ENCODE assay signal across 9 mouse cellular contexts in genomic region chr2:160700271-160700670, GRCm38 (mm10). TPM values are rescaled to one million over a fixed set of nuclear protein-coding genes. Genes with fewer than 3 reads are reported as not detected.
A peak's percentile ranks its signal among the peaks of the same experiment; 100 is the strongest.
DNase-seq lines count a peak whose midpoint lies in the region; ATAC-seq lines count a peak whose summit lies in the region.
"Had no signal": no experiment of that assay in that cellular context is flagged by ENCODE, and none has a peak within 500 bp of the region (broad histone marks: within the 10 kb centered on the region; RNA-seq: fewer than 3 reads in every experiment).

No protein-coding gene starts in this region.

- intact Hi-C loops in left cerebral cortex, postnatal 25 days (cut with DNase I): no loop called here

- no peak overlapping the region for H3K9ac ChIP-seq in heart, embryonic 14.5 days (ENCODE audit: low read length)
- no peak overlapping the region for H3K9ac ChIP-seq in liver, embryonic 13.5 days
- H3K9ac ChIP-seq: limb, embryonic 12.5 days had no signal

- DNase-seq in 416B (ENCODE audit: low read depth) (peak; percentile 94), ZHBTc4 (ENCODE audit: low read depth, low spot score) (peak; percentile 26)
- no peak for DNase-seq in liver, embryonic 13.5 days
- DNase-seq in left cerebral cortex, adult 11 months (ENCODE audit: low spot score): no peak
- DNase-seq in layer of hippocampus, adult 8-10 months (ENCODE audit: low spot score in 2 of 2): no peak
- no peak for DNase-seq in cerebellum, postnatal 14 days
- no peak for DNase-seq in left cerebral cortex, postnatal 25 days (ENCODE audit: low spot score in 2 of 2)

- ATAC-seq in heart, embryonic 14.5 days (ENCODE audit: insufficient number of reproducible peaks, insufficient read depth, low FRiP score, low read depth): peak; percentile 54; the same call in 1 of the 2 replicates
- peak; percentile 61 for ATAC-seq in liver, embryonic 13.5 days (ENCODE audit: low read depth)

- peaks cover 2 to 14% of the 10 kb centered on the region in 2 experiments; a peak in 3 of 4 replicates for H3K4me1 ChIP-seq in heart, embryonic 14.5 days (ENCODE audit: control insufficient read depth in 2 of 2, insufficient read depth in 2 of 2, low read length in 2 of 2)
- H3K4me1 ChIP-seq in liver, embryonic 13.5 days (replicated peaks): peaks cover 4% of the 10 kb centered on the region; the same call in 1 of the 2 replicates
- H3K4me1 ChIP-seq: limb, embryonic 12.5 days had no signal

- no peaks in the 10 kb centered on the region for H3K27me3 ChIP-seq in heart, embryonic 14.5 days (ENCODE audit: control insufficient read depth, insufficient read depth, low read length)
- H3K27me3 ChIP-seq in liver, embryonic 13.5 days: no peaks in the 10 kb centered on the region
- H3K27me3 ChIP-seq: limb, embryonic 12.5 days had no signal

- no peak overlapping the region for H3K4me2 ChIP-seq in heart, embryonic 14.5 days (ENCODE audit: low read length)
- no peak overlapping the region for H3K4me2 ChIP-seq in liver, embryonic 13.5 days
- H3K4me2 ChIP-seq: limb, embryonic 12.5 days had no signal

- WGBS in heart, embryonic 14.5 days: 26% methylated on average over 5 of the region's 5 CpGs
- WGBS in liver, embryonic 13.5 days (ENCODE audit: insufficient replicate concordance): 36% methylated on average over 5 of the region's 5 CpGs

- H3K4me3 ChIP-seq in heart, embryonic 14.5 days (ENCODE audit: control insufficient read depth in 1 of 2, insufficient read depth in 1 of 2, low read depth in 1 of 2, low read length in 2 of 2): no peak overlapping the region
- H3K4me3 ChIP-seq in liver, embryonic 13.5 days (replicated peaks): no peak overlapping the region
- H3K4me3 ChIP-seq: limb, embryonic 12.5 days had no signal

- peaks cover 87% of the 10 kb centered on the region for H3K36me3 ChIP-seq in heart, embryonic 14.5 days (ENCODE audit: control insufficient read depth, insufficient read depth, low read length)
- H3K36me3 ChIP-seq in liver, embryonic 13.5 days: peaks cover 82% of the 10 kb centered on the region

- peak overlapping the region; percentile 56 for H3K27ac ChIP-seq in heart, embryonic 14.5 days (replicated peaks in 1 of 2; ENCODE audit: control insufficient read depth in 1 of 2, insufficient read depth in 1 of 2, low read depth in 2 of 2, low read length in 2 of 2)
- no peak overlapping the region for H3K27ac ChIP-seq in liver, embryonic 13.5 days
- H3K27ac ChIP-seq: limb, embryonic 12.5 days had no signal

- no peaks in the 10 kb centered on the region for H3K9me3 ChIP-seq in heart, embryonic 14.5 days (ENCODE audit: control insufficient read depth, low read length)
- H3K9me3 ChIP-seq in liver, embryonic 13.5 days (replicated peaks): no peaks in the 10 kb centered on the region
- H3K9me3 ChIP-seq: limb, embryonic 12.5 days had no signal

RNA-seq across cellular contexts. Expression of gene Plcg1, which starts 30.8 kb away (rescaled TPM):
- polyA plus RNA-seq in heart, embryonic 14.5 days (2014; fragmentation: Nextera tagmentation; extraction: Ambion mirVana): 33.1 and 33.7 TPM in 2 replicates
- 4.4 and 5.2 TPM in 2 replicates for polyA plus RNA-seq in liver, embryonic 13.5 days (2015; fragmentation: Nextera tagmentation; extraction: Ambion mirVana)
- 100 to 1,000 TPM; 103 to 107 (median 105) TPM for total RNA-seq in layer of hippocampus, adult 8-10 months (2022)
- 100 to 1,000 TPM; 102 to 111 TPM for total RNA-seq in left cerebral cortex, postnatal 25 days (2021)

RNA-seq across cellular contexts. Expression of gene Top1, which starts 54.6 kb away (rescaled TPM):
- 48.6 and 49.7 TPM in 2 replicates for polyA plus RNA-seq in heart, embryonic 14.5 days (2014; fragmentation: Nextera tagmentation; extraction: Ambion mirVana)
- 70.9 and 86.6 TPM in 2 replicates for polyA plus RNA-seq in liver, embryonic 13.5 days (2015; fragmentation: Nextera tagmentation; extraction: Ambion mirVana)
- total RNA-seq in layer of hippocampus, adult 8-10 months (2022): 10 to 100 TPM; 66.7 to 86.7 (median 78.4) TPM
- 10 to 100 TPM; 83.0 to 85.7 TPM for total RNA-seq in left cerebral cortex, postnatal 25 days (2021)

Comparison
In these comparisons a context has a peak if more than half of its experiments do, and no peak if none do; other contexts are left out.
1. DNase-seq: peak in 416B (single experiment) and ZHBTc4 (single experiment); none in liver, embryonic 13.5 days (single experiment), left cerebral cortex, adult 11 months (single experiment), layer of hippocampus, adult 8-10 months (0 of 2), cerebellum, postnatal 14 days (0 of 2) and left cerebral cortex, postnatal 25 days (0 of 2).